Mouse (Mus musculus): ENCODE data around the gene Slpi. TPM values are rescaled to one million over a fixed set of nuclear protein-coding genes. Genes with fewer than 3 reads are reported as not detected.

The Slpi gene
- not detected in 2 replicates for polyA plus RNA-seq (2015; fragmentation: Nextera tagmentation; extraction: Ambion mirVana)

DNA sequence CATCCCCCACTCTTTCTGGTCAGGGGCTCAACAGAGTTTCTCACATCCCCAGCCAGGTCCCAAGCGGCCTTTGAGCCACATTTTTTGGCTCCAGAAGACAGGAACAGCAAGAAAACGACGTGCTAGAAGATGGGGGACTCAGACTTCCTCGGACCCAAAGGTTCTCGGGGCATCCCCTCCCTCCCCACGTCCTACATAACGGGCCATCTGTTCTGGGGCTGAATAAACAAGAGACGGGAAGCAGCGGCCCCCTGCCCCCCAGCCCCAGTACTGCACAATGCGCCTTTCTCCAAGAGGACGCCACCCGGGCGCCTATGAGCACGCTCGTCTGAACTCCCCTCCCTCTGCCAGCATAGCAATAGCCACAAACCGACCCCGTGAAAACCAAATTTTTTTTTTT is at the start of gene Slpi:
Slpi (minus strand) TSS at position 76 of the 400 bp plus-strand sequence.
- peaks cover 31% of the 10 kb centered on the region for H3K27me3 ChIP-seq (replicated peaks)
- peak within 1 kb of the TSS; percentile 65; the same call in 1 of the 2 replicates for H3K27ac ChIP-seq

DNA sequence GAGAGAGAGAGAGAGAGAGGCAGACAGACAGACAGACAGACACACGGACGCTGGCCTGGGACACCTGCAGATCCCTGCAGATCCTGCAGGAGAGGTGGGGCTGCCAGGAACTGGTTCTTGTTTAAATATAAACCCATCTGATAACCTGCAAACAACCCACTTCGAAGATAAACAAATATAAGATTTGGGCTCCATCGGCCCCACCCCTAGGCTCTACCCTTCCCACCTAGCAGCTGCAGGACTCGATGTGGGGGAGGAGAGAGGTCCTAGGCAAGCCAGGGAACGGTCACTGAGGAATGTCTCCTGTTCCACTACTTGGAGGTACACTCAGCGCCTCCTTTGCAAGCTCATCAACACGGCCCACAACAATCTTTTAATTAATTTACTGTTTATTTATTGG is 49.4 kb upstream of the Slpi start:
- WGBS = 79% methylated on average over 8 of the region's 8 CpGs
- peaks cover 14% of the 10 kb centered on the region; the same call in 1 of the 2 replicates for H3K27me3 ChIP-seq (replicated peaks)
- H3K4me3 ChIP-seq = no peak overlapping the region
- no peak overlapping the region for H3K27ac ChIP-seq
- H3K36me3 ChIP-seq (replicated peaks) = no peaks in the 10 kb centered on the region
- ATAC-seq (replicated peaks) = no peak
- no peak overlapping the region for H3K9ac ChIP-seq
- H3K9me3 ChIP-seq = no peaks in the 10 kb centered on the region
- H3K4me1 ChIP-seq = peaks cover 13% of the 10 kb centered on the region
- no peak overlapping the region for H3K4me2 ChIP-seq

More for the DNA sequence above, at the start of gene Slpi:
- under 1% methylated on average over 17 of the region's 17 CpGs for WGBS
- H3K9me3 ChIP-seq = no peaks in the 10 kb centered on the region
- H3K36me3 ChIP-seq (replicated peaks) = no peaks in the 10 kb centered on the region
- H3K4me1 ChIP-seq = peaks cover 16% of the 10 kb centered on the region
- peak within 1 kb of the TSS; percentile 83 for H3K4me2 ChIP-seq
- H3K4me3 ChIP-seq = peak within 1 kb of the TSS; percentile 56
- peak within 1 kb of the TSS; percentile 53 for H3K9ac ChIP-seq
- peak; percentile 80 for ATAC-seq (replicated peaks)

DNA sequence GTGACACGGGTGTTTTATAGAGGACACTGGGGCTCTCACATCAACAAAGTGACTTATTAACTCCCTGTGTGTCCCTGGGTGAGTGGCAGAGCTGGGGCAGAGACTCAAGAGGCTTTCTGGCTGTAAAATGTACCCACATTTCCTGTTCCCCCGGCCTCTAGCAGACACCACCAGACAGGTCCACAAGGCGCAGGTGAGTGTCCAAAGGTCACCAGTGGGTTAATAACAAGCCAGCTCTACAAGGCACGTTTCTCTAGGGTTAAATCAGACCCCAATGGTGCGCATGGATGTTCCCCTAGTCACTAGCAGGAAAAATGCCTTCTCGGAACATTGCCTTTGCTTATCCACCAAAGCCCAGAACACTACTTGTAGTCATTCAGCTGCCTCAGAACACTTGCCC is 48.8 kb upstream of the Slpi start:
- Histone ChIP-seq H3K27ac (no peak overlapping the region), H3K27me3 (replicated peaks) (peaks cover 14% of the 10 kb centered on the region; the same call in 1 of the 2 replicates), H3K9me3 (no peaks in the 10 kb centered on the region), H3K36me3 (replicated peaks) (no peaks in the 10 kb centered on the region), H3K4me3 (no peak overlapping the region), H3K4me1 (peaks cover 8% of the 10 kb centered on the region), H3K4me2 (no peak overlapping the region), H3K9ac (no peak overlapping the region)
- ATAC-seq (replicated peaks) = no peak
- WGBS = 84% methylated on average over 6 of the region's 6 CpGs

DNA sequence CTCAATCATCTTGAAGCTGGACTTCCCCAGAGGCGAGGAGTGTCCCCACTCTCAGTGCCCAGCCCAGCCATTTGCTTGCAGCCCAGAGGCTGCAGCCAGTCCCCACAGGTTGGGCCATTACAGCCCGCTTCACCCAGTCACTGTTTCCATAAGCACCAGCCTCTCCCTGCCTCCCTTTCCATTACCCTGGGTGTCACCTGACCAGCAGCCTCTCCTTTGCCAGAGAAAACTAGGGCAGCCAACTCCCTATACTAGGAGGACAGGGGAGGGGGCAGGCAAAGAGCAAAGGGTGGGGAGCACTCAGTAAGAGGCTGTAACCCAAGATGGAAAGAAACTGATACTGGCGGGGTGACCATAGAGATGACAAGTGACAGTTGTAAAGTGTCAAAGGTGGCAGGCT is 48.1 kb upstream of the Slpi start:
- Histone ChIP-seq H3K4me3 (no peak overlapping the region), H3K27me3 (replicated peaks) (peaks cover 7% of the 10 kb centered on the region; the same call in 1 of the 2 replicates), H3K27ac (no peak overlapping the region), H3K4me2 (no peak overlapping the region), H3K9ac (no peak overlapping the region), H3K4me1 (peaks cover under 1% of the 10 kb centered on the region; the same call in 1 of the 2 replicates), H3K36me3 (replicated peaks) (no peaks in the 10 kb centered on the region), H3K9me3 (no peaks in the 10 kb centered on the region)
- WGBS = 56% methylated on average over 3 of the region's 3 CpGs
- no peak for ATAC-seq (replicated peaks)

DNA sequence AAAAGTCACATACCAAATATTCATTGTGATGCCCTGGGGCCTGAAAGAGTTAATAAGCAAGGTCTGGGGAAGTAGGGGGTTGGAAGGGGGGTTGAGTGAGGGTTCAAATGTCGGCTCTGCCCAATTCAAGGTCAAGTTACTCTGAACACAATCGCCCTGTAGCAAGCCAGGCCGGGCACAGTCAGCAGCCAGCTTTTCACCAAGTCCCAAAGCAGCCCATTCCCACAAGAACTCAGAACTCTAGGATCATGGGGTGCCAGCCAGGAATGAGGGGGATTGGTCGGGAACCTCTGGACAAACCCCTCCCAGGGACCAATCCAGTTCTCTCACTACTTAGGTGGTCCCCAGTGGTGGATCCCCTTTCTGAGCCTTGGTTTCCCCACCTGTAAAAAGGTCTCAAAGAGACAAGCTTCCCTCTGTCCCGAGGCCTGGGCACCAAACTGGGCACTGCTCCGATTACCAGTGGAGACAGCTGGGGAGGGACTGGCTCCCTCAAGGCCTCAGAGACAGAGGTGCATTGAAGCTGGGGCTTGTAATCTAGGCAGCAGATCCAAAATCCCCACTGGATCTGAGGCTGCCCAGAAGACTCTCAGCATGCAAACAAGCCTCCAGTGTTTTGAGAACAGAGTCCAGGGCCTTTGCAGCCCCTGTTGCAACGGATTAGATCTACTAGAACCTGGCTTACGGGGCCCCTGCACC is 47.5 kb upstream of the Slpi start:
- 17% methylated on average over 8 of the region's 8 CpGs for WGBS
- H3K27ac ChIP-seq = no peak overlapping the region
- no peaks in the 10 kb centered on the region for H3K36me3 ChIP-seq (replicated peaks)

DNA sequence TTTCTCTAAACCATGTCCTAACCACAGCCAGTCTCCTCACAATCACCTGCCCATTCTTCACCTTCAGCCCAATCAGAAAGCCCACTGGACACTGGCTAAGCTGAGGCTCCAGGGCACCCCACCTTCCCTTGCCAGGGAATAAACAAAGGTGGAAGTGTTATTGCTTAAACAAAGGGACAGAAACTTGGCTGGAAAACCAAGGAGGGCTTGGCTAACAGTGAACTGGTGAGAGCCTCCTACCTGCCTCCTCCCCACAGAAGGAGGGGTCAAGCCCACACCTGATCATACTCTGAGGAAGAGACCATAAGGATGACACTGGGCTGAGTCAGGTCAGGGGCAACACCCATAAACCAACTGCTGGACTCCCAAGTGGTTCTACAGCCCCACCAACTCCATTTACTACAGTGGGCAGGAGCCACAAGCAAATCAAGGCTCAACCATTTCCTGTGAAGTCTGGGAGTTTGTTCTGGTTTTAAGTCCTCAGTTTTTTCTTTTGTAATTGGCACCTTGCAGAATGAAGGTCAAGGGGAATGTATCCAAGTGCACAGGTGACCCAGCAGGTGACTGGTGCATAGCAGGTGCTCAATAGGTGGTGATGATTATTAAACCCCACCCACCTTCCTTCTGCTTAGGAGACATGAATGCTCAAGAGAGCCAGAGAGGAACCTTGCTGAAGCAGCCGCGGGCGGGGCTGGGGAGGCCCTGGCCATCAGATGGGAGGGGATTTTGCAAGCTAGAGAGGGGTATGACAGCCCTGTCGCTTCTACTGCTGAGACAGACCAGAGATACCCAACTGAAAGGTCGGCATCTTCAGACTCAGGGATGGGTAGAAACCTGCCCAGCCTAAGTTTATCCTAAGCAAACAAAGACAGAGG is 46.6 kb upstream of the Slpi start:
- Histone ChIP-seq H3K4me3 (no peak overlapping the region), H3K9ac (no peak overlapping the region), H3K27ac (no peak overlapping the region), H3K36me3 (replicated peaks) (no peaks in the 10 kb centered on the region), H3K27me3 (replicated peaks) (no peaks in the 10 kb centered on the region), H3K9me3 (no peaks in the 10 kb centered on the region), H3K4me1 (no peaks in the 10 kb centered on the region), H3K4me2 (no peak overlapping the region)
- WGBS = 61% methylated on average over 5 of the region's 5 CpGs
- ATAC-seq (replicated peaks) = no peak

More for the DNA sequence above, 47.5 kb upstream of the Slpi start:
- Histone ChIP-seq H3K4me3 (no peak overlapping the region), H3K9ac (no peak overlapping the region), H3K4me1 (no peaks in the 10 kb centered on the region), H3K9me3 (no peaks in the 10 kb centered on the region), H3K27me3 (replicated peaks) (peaks cover 5% of the 10 kb centered on the region; the same call in 1 of the 2 replicates), H3K4me2 (no peak overlapping the region)
- ATAC-seq (replicated peaks) = no peak

DNA sequence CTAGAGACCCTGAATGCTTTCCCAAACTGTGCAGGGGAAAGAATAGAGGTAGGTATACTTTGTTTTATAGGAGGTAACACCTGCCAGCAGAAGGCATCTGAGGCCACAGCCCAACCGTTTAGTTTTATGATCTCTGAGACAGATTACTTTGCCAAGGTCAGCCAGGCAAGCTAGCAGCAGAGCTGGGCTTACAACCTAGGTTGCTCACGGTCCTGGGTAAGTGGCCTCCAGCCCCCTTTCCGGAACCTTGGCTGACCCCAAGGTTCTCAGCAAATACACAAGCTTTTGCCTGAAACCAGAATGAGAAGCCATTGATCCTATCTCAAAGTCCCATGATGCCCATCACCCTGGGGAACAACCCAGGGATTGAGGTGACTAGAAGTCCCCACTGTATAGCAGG is 45.8 kb upstream of the Slpi start:
- 90% methylated on average over 3 of the region's 3 CpGs for WGBS

DNA sequence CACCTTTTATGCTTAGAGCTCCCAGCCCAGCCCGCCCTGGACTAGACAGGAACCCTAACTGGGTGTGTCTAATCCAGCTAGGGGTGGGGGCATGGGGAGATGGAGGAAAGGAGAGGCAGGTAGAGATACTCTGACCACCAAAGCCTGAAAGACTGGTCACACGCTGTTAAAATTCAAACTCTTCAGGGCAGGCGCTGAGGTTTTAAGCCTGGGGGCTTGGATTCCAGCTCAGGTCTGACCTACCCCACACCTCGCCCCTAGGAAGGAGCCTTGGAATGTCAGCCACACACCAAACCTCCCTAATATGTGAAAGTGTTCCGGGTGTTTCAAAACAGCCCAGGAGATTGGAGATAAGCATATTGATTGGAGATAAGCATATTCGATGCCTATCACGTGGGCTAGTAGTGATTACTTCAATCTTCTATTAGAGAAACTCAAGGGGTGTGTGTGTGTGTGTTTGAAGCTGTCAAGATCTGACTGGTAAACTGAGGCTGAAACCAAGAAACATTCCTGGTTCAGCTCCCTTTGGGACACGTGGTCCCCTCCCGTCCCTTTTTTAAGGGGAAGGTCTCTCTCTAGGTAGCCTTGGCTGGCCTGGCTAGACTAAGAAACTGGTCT is 44.5 kb upstream of the Slpi start:
- no peak for ATAC-seq (replicated peaks)
- no peak overlapping the region for H3K4me2 ChIP-seq
- H3K9ac ChIP-seq = no peak overlapping the region
- H3K27me3 ChIP-seq (replicated peaks) = no peaks in the 10 kb centered on the region
- no peaks in the 10 kb centered on the region for H3K9me3 ChIP-seq
- no peaks in the 10 kb centered on the region for H3K36me3 ChIP-seq (replicated peaks)
- no peak overlapping the region for H3K4me3 ChIP-seq
- no peak overlapping the region for H3K27ac ChIP-seq
- H3K4me1 ChIP-seq = no peaks in the 10 kb centered on the region
- 81% methylated on average over 9 of the region's 9 CpGs for WGBS

More for the DNA sequence above, 45.8 kb upstream of the Slpi start:
- Histone ChIP-seq H3K36me3 (replicated peaks) (no peaks in the 10 kb centered on the region), H3K4me2 (no peak overlapping the region), H3K27ac (no peak overlapping the region), H3K27me3 (replicated peaks) (no peaks in the 10 kb centered on the region), H3K9ac (no peak overlapping the region), H3K4me3 (no peak overlapping the region), H3K4me1 (no peaks in the 10 kb centered on the region), H3K9me3 (no peaks in the 10 kb centered on the region)
- no peak for ATAC-seq (replicated peaks)

DNA sequence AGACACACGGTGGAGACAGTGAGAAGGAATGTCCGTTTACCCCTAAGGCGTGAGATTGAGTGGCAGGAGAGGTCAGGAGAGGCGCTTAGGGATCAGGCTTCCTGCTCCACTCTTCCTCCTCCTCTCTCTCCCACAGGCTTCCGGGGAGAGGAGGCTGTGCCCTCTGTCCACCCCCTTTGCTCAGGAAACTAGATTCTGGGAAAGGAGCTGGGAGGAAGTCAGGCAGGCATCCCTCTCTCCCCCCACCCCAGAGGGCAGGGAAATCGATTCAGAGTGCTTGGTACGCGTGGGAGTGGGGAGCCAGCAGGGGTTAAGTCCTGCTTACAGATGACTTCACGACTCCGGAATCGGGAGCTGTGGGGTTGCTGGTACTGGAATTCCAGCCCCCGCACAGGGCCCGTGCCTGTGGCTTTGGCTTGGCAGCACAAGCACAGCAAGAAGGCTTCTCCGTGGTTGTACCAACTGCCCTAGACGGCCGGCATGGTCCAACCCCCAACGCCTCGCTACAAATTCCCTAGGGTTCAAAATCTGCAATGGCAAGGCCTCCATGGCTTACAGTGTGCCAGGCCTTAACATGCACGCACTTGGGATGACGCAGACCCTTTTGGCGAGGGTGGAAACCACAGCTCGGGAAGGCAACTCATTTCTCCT is 43.8 kb upstream of the Slpi start:
- H3K4me2 ChIP-seq = no peak overlapping the region
- no peaks in the 10 kb centered on the region for H3K4me1 ChIP-seq
- H3K27me3 ChIP-seq (replicated peaks) = no peaks in the 10 kb centered on the region
- WGBS = 41% methylated on average over 22 of the region's 22 CpGs
- H3K9me3 ChIP-seq = no peaks in the 10 kb centered on the region
- no peak overlapping the region for H3K9ac ChIP-seq
- no peak overlapping the region for H3K27ac ChIP-seq
- no peaks in the 10 kb centered on the region for H3K36me3 ChIP-seq (replicated peaks)
- no peak overlapping the region for H3K4me3 ChIP-seq
- no peak for ATAC-seq (replicated peaks)

DNA sequence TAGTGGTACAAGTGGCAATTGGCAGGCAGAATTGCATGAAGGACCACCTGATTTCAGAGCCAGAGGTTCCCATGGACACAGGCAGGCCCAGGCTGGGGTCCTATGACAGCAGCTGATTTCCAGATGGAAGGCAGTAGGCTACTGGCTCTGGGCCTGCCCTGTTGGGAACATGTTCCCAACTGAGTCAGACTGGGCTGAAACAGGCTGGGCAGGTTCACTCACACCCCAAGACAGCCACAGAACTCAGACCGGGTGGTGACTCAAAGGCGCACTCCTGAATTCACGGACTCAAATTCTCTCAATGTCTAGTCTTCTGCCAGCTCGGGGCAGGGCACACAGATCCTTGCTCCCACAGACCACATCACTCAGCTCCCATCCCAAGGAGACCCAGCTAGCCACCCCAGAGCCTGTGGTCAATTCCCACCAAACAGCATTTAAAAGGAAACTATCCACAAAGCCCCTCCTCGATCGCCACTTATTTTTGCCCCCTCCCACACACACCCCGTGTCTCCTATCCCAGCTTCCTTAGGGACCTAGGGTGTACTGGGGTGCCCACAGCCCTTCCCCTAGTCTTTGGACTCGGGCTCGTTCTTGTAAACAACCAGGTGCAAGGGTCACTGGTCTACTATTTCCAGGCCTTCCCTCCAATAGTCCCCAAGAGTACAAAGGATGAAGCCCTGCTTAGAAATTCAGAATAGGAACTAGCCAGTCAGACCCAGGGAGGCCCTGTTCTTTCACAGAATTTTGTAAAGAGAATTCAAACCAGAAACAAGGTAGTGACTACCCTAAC is 43.0 kb upstream of the Slpi start:
- Histone ChIP-seq H3K27ac (no peak overlapping the region), H3K27me3 (replicated peaks) (no peaks in the 10 kb centered on the region), H3K9ac (no peak overlapping the region), H3K4me1 (no peaks in the 10 kb centered on the region), H3K9me3 (no peaks in the 10 kb centered on the region), H3K36me3 (replicated peaks) (no peaks in the 10 kb centered on the region), H3K4me3 (no peak overlapping the region), H3K4me2 (no peak overlapping the region)
- 71% methylated on average over 9 of the region's 9 CpGs for WGBS
- ATAC-seq (replicated peaks) = no peak

DNA sequence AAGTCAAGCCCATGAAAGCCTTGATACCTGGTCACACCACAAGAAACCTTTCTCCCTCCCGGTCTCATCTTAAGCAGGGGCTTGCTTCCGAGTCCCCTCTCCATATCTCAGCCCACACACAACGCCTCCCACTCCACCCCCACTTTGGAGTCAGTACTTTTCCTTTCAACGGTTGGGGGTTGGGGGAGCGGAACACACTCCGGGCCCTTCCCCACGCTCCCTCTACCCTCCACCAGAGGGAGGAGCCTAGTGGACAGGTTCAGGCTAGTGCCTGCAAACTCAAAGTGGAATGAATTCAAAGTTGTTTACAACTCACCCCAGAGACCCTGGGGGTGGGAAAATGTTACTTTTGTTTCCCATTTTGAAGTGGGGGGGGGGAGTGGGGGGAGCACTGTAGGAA is 41.8 kb upstream of the Slpi start:
- Histone ChIP-seq H3K4me1 (no peaks in the 10 kb centered on the region), H3K4me2 (no peak overlapping the region), H3K4me3 (no peak overlapping the region), H3K27ac (no peak overlapping the region), H3K27me3 (replicated peaks) (no peaks in the 10 kb centered on the region), H3K36me3 (replicated peaks) (no peaks in the 10 kb centered on the region), H3K9ac (no peak overlapping the region), H3K9me3 (no peaks in the 10 kb centered on the region)
- 12% methylated on average over 7 of the region's 7 CpGs for WGBS
- no peak for ATAC-seq (replicated peaks)
